Mouse (Mus musculus) liver, postnatal 0 days (tissue): ENCODE data around the gene Card14.

ENCODE experiments used
- CTCF ChIP-seq: sonication (generic); IDR thresholded peaks from 2 replicates; pipeline ENCODE4 v1.5.1; 2016; ENCODE audit warnings: antibody characterized with exemption, low read depth
- EP300 ChIP-seq: IDR thresholded peaks from 2 replicates; pipeline ENCODE4 v1.6.1; 2016; ENCODE audit warnings: antibody characterized with exemption, low read depth, mild to moderate bottlenecking

DNA sequence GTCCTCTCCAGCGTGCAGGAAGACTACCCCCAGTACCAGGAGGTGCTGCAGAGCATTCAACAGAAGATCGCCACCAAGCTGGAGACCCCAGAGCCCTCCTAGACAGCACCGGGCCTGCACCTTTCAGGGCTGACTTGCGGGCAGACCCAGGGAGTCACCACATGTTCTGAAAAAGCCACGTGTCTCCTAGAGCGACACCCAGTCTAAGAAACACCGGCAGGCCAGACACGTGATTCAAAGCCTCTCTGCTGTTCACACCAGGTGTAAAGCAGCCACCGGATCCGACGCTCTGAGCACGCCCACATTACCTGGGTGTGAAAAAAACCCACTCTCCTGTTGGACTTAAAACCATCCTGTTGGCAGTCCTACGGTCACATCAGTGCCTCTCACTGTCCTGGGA is 43.2 kb upstream of the Card14 start:
- TF ChIP-seq CTCF (no peak), EP300 (no peak)
